Mouse (Mus musculus): ENCODE results near the gene Pou2f1.

The Pou2f1 gene

GRCm38 (mm10) chr1:166002520-166003155 is at the start of gene Pou2f1:
TSS of gene Pou2f1 (minus strand) at chr1:166002678.
- peak; percentile 99 for DNase-seq (ENCODE audit: low read depth, low spot score)
- H3K36me3 ChIP-seq (ENCODE audit: control insufficient read depth, insufficient read depth, low read length, poor library complexity, severe bottlenecking) = no peaks in the 10 kb centered on the region
- H3K27me3 ChIP-seq (ENCODE audit: control insufficient read depth, insufficient read depth, low read length, poor library complexity, severe bottlenecking) = no peaks in the 10 kb centered on the region

GRCm38 (mm10) chr1:166049046-166049827 is 46.8 kb upstream of the Pou2f1 start:
- no peaks in the 10 kb centered on the region for H3K27me3 ChIP-seq (ENCODE audit: control insufficient read depth, insufficient read depth, low read length, poor library complexity, severe bottlenecking)
- no peak for DNase-seq (ENCODE audit: low read depth, low spot score)
- H3K36me3 ChIP-seq (ENCODE audit: control insufficient read depth, insufficient read depth, low read length, poor library complexity, severe bottlenecking) = no peaks in the 10 kb centered on the region

- H3K27me3 ChIP-seq (ENCODE audit: control insufficient read depth, insufficient read depth, low read length, poor library complexity, severe bottlenecking) = no peaks in the 10 kb centered on the region
- DNase-seq (ENCODE audit: low read depth, low spot score) = peak; percentile 37
- H3K36me3 ChIP-seq (ENCODE audit: control insufficient read depth, insufficient read depth, low read length, poor library complexity, severe bottlenecking) = no peaks in the 10 kb centered on the region
Observed at GRCm38 (mm10) chr1:166048230-166048911, 45.9 kb upstream of the Pou2f1 start.

- no peaks in the 10 kb centered on the region for H3K27me3 ChIP-seq (ENCODE audit: control insufficient read depth, insufficient read depth, low read length, poor library complexity, severe bottlenecking)
- no peaks in the 10 kb centered on the region for H3K36me3 ChIP-seq (ENCODE audit: control insufficient read depth, insufficient read depth, low read length, poor library complexity, severe bottlenecking)
- peak; percentile 56 for DNase-seq (ENCODE audit: low read depth, low spot score)
Observed at GRCm38 (mm10) chr1:166047505-166048170, 45.2 kb upstream of the Pou2f1 start.

- no peak for DNase-seq (ENCODE audit: low read depth, low spot score)
- Histone ChIP-seq H3K27me3 (ENCODE audit: control insufficient read depth, insufficient read depth, low read length, poor library complexity, severe bottlenecking) (no peaks in the 10 kb centered on the region), H3K36me3 (ENCODE audit: control insufficient read depth, insufficient read depth, low read length, poor library complexity, severe bottlenecking) (no peaks in the 10 kb centered on the region)
Observed at GRCm38 (mm10) chr1:166045894-166046197, 43.4 kb upstream of the Pou2f1 start.

GRCm38 (mm10) chr1:166045060-166045893 is 42.8 kb upstream of the Pou2f1 start:
- no peaks in the 10 kb centered on the region for H3K36me3 ChIP-seq (ENCODE audit: control insufficient read depth, insufficient read depth, low read length, poor library complexity, severe bottlenecking)
- no peak for DNase-seq (ENCODE audit: low read depth, low spot score)
- H3K27me3 ChIP-seq (ENCODE audit: control insufficient read depth, insufficient read depth, low read length, poor library complexity, severe bottlenecking) = no peaks in the 10 kb centered on the region

- H3K27me3 ChIP-seq (ENCODE audit: control insufficient read depth, insufficient read depth, low read length, poor library complexity, severe bottlenecking) = no peaks in the 10 kb centered on the region
- no peaks in the 10 kb centered on the region for H3K36me3 ChIP-seq (ENCODE audit: control insufficient read depth, insufficient read depth, low read length, poor library complexity, severe bottlenecking)
- DNase-seq (ENCODE audit: low read depth, low spot score) = no peak
Observed at GRCm38 (mm10) chr1:166043451-166044149, 41.1 kb upstream of the Pou2f1 start.

GRCm38 (mm10) chr1:166041501-166041900 is 39.0 kb upstream of the Pou2f1 start:
- no peaks in the 10 kb centered on the region for H3K27me3 ChIP-seq (ENCODE audit: control insufficient read depth, insufficient read depth, low read length, poor library complexity, severe bottlenecking)
- DNase-seq (ENCODE audit: low read depth, low spot score) = no peak
- H3K36me3 ChIP-seq (ENCODE audit: control insufficient read depth, insufficient read depth, low read length, poor library complexity, severe bottlenecking) = no peaks in the 10 kb centered on the region

GRCm38 (mm10) chr1:166038731-166039332 is 36.4 kb upstream of the Pou2f1 start:
- Histone ChIP-seq H3K36me3 (ENCODE audit: control insufficient read depth, insufficient read depth, low read length, poor library complexity, severe bottlenecking) (no peaks in the 10 kb centered on the region), H3K27me3 (ENCODE audit: control insufficient read depth, insufficient read depth, low read length, poor library complexity, severe bottlenecking) (no peaks in the 10 kb centered on the region)
- no peak for DNase-seq (ENCODE audit: low read depth, low spot score)

- DNase-seq (ENCODE audit: low read depth, low spot score) = no peak
- H3K36me3 ChIP-seq (ENCODE audit: control insufficient read depth, insufficient read depth, low read length, poor library complexity, severe bottlenecking) = no peaks in the 10 kb centered on the region
- no peaks in the 10 kb centered on the region for H3K27me3 ChIP-seq (ENCODE audit: control insufficient read depth, insufficient read depth, low read length, poor library complexity, severe bottlenecking)
Observed at GRCm38 (mm10) chr1:166035045-166035444, 32.6 kb upstream of the Pou2f1 start.

GRCm38 (mm10) chr1:166031673-166032547 is 29.4 kb upstream of the Pou2f1 start:
- Histone ChIP-seq H3K27me3 (ENCODE audit: control insufficient read depth, insufficient read depth, low read length, poor library complexity, severe bottlenecking) (no peaks in the 10 kb centered on the region), H3K36me3 (ENCODE audit: control insufficient read depth, insufficient read depth, low read length, poor library complexity, severe bottlenecking) (no peaks in the 10 kb centered on the region)
- peak; percentile 8 for DNase-seq (ENCODE audit: low read depth, low spot score)

GRCm38 (mm10) chr1:166023981-166024380 is 21.5 kb upstream of the Pou2f1 start:
- Histone ChIP-seq H3K36me3 (ENCODE audit: control insufficient read depth, insufficient read depth, low read length, poor library complexity, severe bottlenecking) (no peaks in the 10 kb centered on the region), H3K27me3 (ENCODE audit: control insufficient read depth, insufficient read depth, low read length, poor library complexity, severe bottlenecking) (no peaks in the 10 kb centered on the region)
- DNase-seq (ENCODE audit: low read depth, low spot score) = no peak

GRCm38 (mm10) chr1:166017203-166017602 is 14.7 kb upstream of the Pou2f1 start:
- Histone ChIP-seq H3K27me3 (ENCODE audit: control insufficient read depth, insufficient read depth, low read length, poor library complexity, severe bottlenecking) (no peaks in the 10 kb centered on the region), H3K36me3 (ENCODE audit: control insufficient read depth, insufficient read depth, low read length, poor library complexity, severe bottlenecking) (no peaks in the 10 kb centered on the region)
- DNase-seq (ENCODE audit: low read depth, low spot score) = no peak
